Mouse (Mus musculus) lung, embryonic 15.5 days (tissue): ENCODE data around the gene Map6. TPM values are rescaled to one million over a fixed set of nuclear protein-coding genes. Genes with fewer than 3 reads are reported as not detected.

Experiments used
- ATAC-seq: fragments of 200-750 bp; cut with Nextera tagmentation; 2 replicates; pipeline ENCODE4 v1.8.0; 2017; ENCODE audit warnings: moderate number of reproducible peaks, borderline replicate concordance; ENCODE audit not compliant: low FRiP score, low TSS enrichment; ENCODE audit errors: extremely low read depth
- H3K27ac ChIP-seq: fragments of 300-500 bp; sonication (generic); 2 replicates; pipeline ENCODE4 v1.5.1; 2015; ENCODE audit warnings: moderate library complexity, mild to moderate bottlenecking, inconsistent platforms
- H3K27me3 ChIP-seq: fragments of 300-500 bp; sonication (generic); 2 replicates; pipeline ENCODE4 v1.6.1; 2015; ENCODE audit warnings: inconsistent platforms
- H3K36me3 ChIP-seq: fragments of 300-500 bp; sonication (generic); 2 replicates; pipeline ENCODE4 v1.6.1; 2015; ENCODE audit warnings: inconsistent platforms
- H3K4me1 ChIP-seq: fragments of 300-500 bp; sonication (generic); 2 replicates; pipeline ENCODE4 v1.6.1; 2015; ENCODE audit warnings: inconsistent platforms
- H3K4me2 ChIP-seq: fragments of 300-500 bp; sonication (generic); 2 replicates; pipeline ENCODE4 v1.6.1; 2015; ENCODE audit warnings: inconsistent platforms, mild to moderate bottlenecking, moderate library complexity
- H3K4me3 ChIP-seq: fragments of 300-500 bp; sonication (generic); 2 replicates; pipeline ENCODE4 v1.5.1; 2015; ENCODE audit warnings: mild to moderate bottlenecking, inconsistent platforms
- H3K9ac ChIP-seq: fragments of 300-500 bp; sonication (generic); 2 replicates; pipeline ENCODE4 v1.6.1; 2015; ENCODE audit warnings: inconsistent platforms
- H3K9me3 ChIP-seq: fragments of 300-500 bp; sonication (generic); 2 replicates; pipeline ENCODE4 v1.6.1; 2016; ENCODE audit warnings: inconsistent platforms
- WGBS: fragments of 180-500 bp; shearing (Covaris S2); methylation state at CpG from one replicate; pipeline ENCODE4 v1.1.7; 2015; 5-methylcytosine and 5-hydroxymethylcytosine counted together
- polyA plus RNA-seq: library from polyadenylated mRNA; unstranded; fragments of >200 nt; fragmentation: Nextera tagmentation; extraction: Ambion mirVana; gene quantifications from 2 replicates; pipeline ENCODE4 v1.2.1, GENCODE M21; 2015

Gene Map6
- polyA plus RNA-seq, 1 experiment from 2014 or later = 3.5 TPM

DNA sequence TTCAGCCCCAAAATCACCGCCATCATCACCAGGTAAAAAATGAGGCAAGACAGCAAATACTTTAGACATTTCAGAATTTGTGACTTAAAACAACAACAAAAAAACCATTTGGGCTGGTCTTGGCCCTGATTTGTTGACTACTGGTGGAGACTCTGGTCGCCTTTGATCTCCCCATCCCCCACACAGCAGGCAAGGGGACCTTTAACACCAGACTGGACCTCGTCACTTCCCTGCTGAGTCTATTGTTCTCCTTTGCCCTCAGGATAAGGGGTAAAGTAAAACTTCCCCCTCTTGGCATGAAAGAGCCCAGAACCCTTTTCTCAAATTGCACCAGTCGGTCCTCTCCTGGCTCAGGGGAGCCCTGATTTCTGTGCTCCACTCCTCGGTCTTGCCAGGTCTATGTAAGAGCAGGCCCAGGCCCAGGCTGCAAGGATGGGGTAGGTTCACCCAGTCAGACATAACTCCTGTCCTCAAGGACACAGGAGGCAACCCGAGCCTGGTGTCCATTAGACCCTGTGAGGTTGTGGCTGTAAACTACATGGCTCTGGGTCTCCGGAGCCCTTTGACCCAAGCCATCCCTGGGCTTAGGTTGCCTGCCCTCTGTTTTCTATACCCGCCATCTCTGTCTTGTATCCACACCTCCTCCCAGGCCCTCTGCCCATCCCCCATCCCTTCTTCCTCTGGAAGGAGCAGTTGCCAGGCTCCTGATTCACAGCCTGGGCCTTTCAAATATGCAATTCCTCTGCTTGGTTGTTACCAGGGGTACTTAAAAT lies 30.2 kb upstream of the Map6 start:
- Histone ChIP-seq H3K9ac (no peak overlapping the region), H3K27ac (no peak overlapping the region)

DNA sequence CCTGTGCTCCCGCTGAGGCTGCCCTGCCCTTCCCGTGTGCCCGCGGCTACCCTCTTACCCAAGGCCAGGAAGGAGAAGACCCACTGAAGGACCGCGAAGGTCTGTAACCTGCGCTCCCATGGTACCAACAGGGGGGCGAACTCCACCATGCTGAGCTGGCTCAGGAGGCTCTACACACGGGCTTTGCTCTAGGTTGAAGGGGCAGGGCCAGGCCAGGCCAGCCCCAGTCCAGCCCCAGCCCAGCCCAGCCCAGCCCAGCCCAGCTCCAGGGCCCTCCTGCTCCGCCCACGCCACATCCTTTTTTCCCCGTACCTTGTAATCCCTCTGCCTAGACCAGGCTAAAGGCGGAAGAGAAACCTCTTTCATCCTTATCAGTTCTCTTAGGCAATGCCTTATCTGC lies 28.8 kb upstream of the Map6 start, which contains the start of gene Mogat2:
Gene Mogat2, minus strand, starts transcription at position 203 of the 400 bp plus-strand sequence.
- Histone ChIP-seq H3K4me3 (peak within 1 kb of the TSS; percentile 19), H3K4me1 (peaks cover 15% of the 10 kb centered on the region), H3K27ac (no peak within 1 kb of the TSS), H3K36me3 (no peaks in the 10 kb centered on the region), H3K9ac (no peak within 1 kb of the TSS), H3K4me2 (peak within 1 kb of the TSS; percentile 53), H3K9me3 (no peaks in the 10 kb centered on the region), H3K27me3 (peaks cover 8% of the 10 kb centered on the region; the same call in 1 of the 2 replicates)
- 5% methylated on average over 13 of the region's 13 CpGs for WGBS
- peak; percentile 73; the same call in 1 of the 2 replicates for ATAC-seq

More for the DNA sequence above, 30.2 kb upstream of the Map6 start:
- Histone ChIP-seq H3K27me3 (peaks cover 8% of the 10 kb centered on the region; the same call in 1 of the 2 replicates), H3K4me1 (peaks cover 15% of the 10 kb centered on the region), H3K36me3 (no peaks in the 10 kb centered on the region), H3K4me2 (no peak overlapping the region), H3K9me3 (no peaks in the 10 kb centered on the region), H3K4me3 (no peak overlapping the region)
- 48% methylated on average over 8 of the region's 8 CpGs for WGBS
- ATAC-seq = no peak

DNA sequence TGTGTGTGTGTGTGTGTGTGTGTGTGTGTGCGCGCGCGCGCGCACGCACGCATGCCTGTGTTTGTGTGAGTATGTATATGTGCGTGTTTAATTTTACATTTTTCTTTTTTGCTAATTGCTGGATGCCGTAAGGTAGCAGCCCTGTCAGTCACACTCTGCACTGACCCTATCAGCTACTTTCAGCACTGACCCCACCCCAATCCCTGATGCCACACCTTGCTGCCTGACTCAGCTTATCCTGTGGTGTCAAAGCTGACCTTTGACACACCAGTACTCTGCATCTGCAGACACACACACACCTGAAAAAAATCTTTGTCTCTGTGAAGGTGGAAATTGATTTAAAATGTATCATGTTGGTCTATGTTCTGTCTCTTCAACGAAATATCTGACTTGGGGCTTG lies 25.1 kb upstream of the Map6 start:
- peaks cover 9% of the 10 kb centered on the region for H3K4me1 ChIP-seq
- H3K36me3 ChIP-seq = no peaks in the 10 kb centered on the region
- no peak overlapping the region for H3K9ac ChIP-seq
- H3K27ac ChIP-seq = no peak overlapping the region
- no peak overlapping the region for H3K4me3 ChIP-seq
- H3K27me3 ChIP-seq = peaks cover 11% of the 10 kb centered on the region; the same call in 1 of the 2 replicates
- ATAC-seq = no peak
- H3K4me2 ChIP-seq = no peak overlapping the region
- WGBS = 90% methylated on average over 11 of the region's 11 CpGs
- H3K9me3 ChIP-seq = no peaks in the 10 kb centered on the region

DNA sequence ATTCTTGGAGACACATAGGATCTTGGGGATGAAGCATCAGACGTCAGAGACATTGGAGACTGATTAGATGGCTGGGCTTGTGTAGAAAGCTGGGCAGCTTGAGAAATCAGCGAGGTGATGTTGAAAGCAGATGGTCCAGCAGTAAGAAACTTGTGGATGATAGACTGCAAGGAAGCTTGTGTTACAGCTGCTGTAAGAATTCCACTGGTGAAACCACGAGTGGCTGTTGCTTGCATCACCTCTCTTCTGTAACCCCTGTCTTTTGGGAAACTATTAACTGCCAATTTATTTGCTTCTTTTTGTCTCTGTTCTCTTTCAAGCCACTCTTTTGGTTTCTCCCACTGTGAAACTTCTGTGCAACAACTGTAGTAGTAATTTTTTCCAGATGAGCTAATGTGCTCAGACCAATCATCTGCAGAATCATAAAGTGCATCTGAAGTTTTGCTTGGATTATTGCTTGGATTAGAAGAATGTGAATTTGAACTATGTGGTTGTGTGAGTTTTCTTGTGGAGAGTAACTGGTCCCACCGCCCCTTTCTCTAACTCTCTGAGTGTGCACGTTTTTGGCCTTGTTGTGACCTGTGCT lies 19.0 kb upstream of the Map6 start:
- 36% methylated on average over 5 of the region's 5 CpGs for WGBS
- Histone ChIP-seq H3K27ac (no peak overlapping the region), H3K4me3 (no peak overlapping the region), H3K4me1 (no peaks in the 10 kb centered on the region), H3K9ac (no peak overlapping the region), H3K4me2 (no peak overlapping the region), H3K36me3 (no peaks in the 10 kb centered on the region), H3K27me3 (peaks cover 21% of the 10 kb centered on the region), H3K9me3 (no peaks in the 10 kb centered on the region)
- no peak for ATAC-seq

DNA sequence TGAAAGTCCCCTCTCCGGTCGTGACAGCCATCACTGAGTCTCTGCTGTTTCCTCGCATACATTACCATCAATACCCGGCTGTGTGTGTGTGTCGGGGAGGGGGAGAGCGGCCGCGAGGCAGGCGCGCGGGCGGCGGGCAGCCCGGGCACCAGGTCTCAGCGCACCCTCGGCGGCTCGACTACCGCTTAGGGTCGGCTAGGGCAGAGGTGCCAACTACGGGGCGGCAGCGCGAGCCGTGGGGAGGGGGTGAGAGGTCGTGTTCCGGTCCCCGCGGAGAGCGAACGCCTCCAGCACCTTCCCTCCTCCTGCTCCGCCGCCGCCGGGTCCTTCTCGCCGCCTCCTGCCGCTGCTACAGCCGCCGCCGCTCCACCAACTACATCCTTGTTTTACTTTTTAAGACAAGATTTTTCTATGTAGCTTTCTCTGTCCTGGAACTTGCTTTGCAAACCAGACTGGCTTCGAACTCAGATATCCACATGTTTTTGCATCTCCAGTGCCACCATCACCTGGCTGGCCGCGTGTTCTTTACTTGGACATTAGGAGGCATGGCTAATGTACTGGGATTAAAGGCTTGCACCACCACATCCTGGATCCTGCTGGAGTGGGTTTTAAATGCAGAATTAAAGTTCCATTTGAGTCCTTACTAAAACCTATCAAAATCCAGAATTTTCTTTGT lies 18.2 kb upstream of the Map6 start:
- H3K4me1 ChIP-seq = no peaks in the 10 kb centered on the region
- H3K36me3 ChIP-seq = no peaks in the 10 kb centered on the region
- ATAC-seq = peak; percentile 57; the same call in 1 of the 2 replicates
- no peaks in the 10 kb centered on the region for H3K9me3 ChIP-seq
- H3K4me2 ChIP-seq = peak overlapping the region; percentile 81
- H3K27me3 ChIP-seq = peaks cover 21% of the 10 kb centered on the region
- peak overlapping the region; percentile 37 for H3K4me3 ChIP-seq
- WGBS = under 1% methylated on average over 39 of the region's 44 CpGs
- no peak overlapping the region for H3K27ac ChIP-seq
- peak overlapping the region; percentile 24; the same call in 1 of the 2 replicates for H3K9ac ChIP-seq

DNA sequence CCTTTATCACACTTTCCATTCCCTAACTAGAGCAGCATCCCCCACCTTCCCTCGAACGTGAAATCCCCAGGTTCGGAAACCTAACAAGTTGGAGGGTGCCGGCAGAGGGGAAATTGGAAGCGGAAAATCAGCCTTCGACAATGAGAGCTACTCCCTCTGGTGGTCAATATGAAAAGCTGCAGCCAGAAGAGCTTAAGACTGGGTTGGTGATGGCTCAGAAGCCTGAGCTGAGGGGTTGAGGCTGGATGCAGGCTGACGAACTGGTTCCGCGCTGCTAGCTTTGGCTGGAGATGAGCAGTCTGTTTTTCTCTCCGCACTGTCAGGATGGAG lies 17.7 kb upstream of the Map6 start:
- H3K9ac ChIP-seq = no peak overlapping the region

DNA sequence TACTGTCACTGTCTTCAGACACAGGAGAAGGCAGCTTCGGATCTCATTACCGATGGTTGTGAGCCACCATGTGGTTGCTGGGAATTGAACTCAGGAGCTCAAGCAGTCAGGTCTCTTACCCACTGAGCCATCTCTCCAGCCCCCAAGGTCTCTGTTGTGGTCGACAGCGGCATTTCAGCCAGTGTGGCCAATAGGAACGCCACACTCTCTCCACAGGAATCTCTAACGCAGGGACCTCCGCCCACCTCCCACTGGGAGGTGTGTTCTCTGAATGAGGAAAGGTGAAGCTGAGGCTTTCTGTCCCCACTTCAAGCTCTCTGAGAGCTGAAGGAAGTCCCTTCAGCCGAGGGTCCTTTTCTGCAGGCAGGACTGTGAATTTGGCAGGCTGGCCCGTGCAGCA lies 16.9 kb upstream of the Map6 start:
- Histone ChIP-seq H3K4me3 (no peak overlapping the region), H3K27me3 (peaks cover 21% of the 10 kb centered on the region), H3K4me1 (no peaks in the 10 kb centered on the region), H3K4me2 (no peak overlapping the region), H3K27ac (no peak overlapping the region), H3K9ac (no peak overlapping the region), H3K36me3 (no peaks in the 10 kb centered on the region), H3K9me3 (no peaks in the 10 kb centered on the region)
- 32% methylated on average over 9 of the region's 9 CpGs for WGBS
- ATAC-seq = no peak

More for the DNA sequence above, 17.7 kb upstream of the Map6 start:
- Histone ChIP-seq H3K4me3 (peak overlapping the region; percentile 37), H3K36me3 (no peaks in the 10 kb centered on the region), H3K27ac (no peak overlapping the region), H3K9me3 (no peaks in the 10 kb centered on the region), H3K4me2 (peak overlapping the region; percentile 81), H3K4me1 (no peaks in the 10 kb centered on the region), H3K27me3 (peaks cover 21% of the 10 kb centered on the region)
- ATAC-seq = peak; percentile 55; the same call in 1 of the 2 replicates
- WGBS = under 1% methylated on average over 10 of the region's 10 CpGs

DNA sequence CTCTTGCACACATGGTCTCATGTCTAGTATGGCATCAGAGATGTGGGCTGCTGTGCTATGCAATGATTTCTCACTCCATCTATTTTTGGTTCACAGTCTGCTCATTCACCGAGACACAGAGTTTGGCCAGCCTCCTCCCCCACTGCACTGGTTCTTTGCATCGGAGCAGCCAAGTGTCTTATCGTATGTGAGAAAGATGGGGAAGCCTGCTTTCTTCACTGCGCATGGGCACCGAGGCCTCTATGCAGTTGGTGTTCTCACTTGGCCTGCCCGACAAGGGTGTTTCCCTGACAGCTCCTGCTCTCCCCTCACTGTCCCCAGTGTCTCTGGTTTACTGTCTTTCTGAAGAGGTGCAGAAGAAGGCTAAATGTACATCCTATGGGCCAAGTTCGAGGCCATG lies 12.2 kb upstream of the Map6 start:
- H3K9ac ChIP-seq = no peak overlapping the region
- no peak overlapping the region for H3K4me2 ChIP-seq
- no peaks in the 10 kb centered on the region for H3K4me1 ChIP-seq
- H3K4me3 ChIP-seq = no peak overlapping the region
- ATAC-seq = no peak
- H3K27me3 ChIP-seq = peaks cover 6% of the 10 kb centered on the region; the same call in 1 of the 2 replicates
- no peak overlapping the region for H3K27ac ChIP-seq
- H3K36me3 ChIP-seq = no peaks in the 10 kb centered on the region
- H3K9me3 ChIP-seq = no peaks in the 10 kb centered on the region
- 56% methylated on average over 7 of the region's 7 CpGs for WGBS

DNA sequence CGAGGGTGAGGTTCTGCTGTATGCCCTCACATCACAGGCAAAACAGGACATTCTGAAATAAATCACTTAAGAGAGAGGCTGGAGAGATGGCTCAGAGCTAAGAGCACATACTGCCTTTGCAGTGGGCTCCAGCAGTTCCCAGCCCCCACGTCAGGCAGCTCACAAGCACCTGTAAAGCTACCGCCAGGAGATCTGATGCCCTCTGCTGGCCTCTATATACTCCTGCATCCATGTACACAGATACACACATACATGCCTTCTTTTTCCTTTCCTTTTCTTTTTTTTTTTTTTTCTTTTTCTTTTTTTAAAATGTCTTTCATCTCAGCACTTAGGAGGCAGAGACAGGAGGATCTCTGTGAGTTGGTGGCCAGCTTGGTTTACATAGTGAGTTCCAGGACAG lies 5.3 kb upstream of the Map6 start:
- Histone ChIP-seq H3K27me3 (peaks cover 22% of the 10 kb centered on the region), H3K36me3 (no peaks in the 10 kb centered on the region), H3K9me3 (no peaks in the 10 kb centered on the region), H3K27ac (no peak overlapping the region), H3K4me3 (no peak overlapping the region), H3K4me2 (no peak overlapping the region), H3K4me1 (no peaks in the 10 kb centered on the region), H3K9ac (no peak overlapping the region)
- ATAC-seq = no peak
- 51% methylated on average over 3 of the region's 3 CpGs for WGBS

DNA sequence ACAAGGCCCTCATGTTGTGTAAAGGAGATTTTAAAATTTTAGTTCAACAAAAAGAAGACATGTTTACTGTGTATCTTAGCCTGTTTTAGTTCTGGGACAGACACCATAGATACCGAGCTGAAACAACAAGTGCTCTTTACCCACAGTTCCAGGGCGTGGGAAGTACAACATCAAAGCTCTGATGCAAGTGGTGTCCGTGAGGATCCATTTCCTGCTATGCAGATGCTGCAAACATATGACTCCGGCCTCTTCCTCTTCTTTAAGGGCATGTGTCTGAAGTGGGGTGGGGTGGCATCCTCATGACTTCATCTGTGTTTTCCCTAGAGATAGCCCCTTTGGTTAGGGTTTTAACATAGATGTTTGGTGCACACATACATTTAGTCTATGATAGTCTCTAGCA lies 3.7 kb upstream of the Map6 start:
- peaks cover 13% of the 10 kb centered on the region for H3K4me1 ChIP-seq
- no peaks in the 10 kb centered on the region for H3K36me3 ChIP-seq
- H3K9ac ChIP-seq = no peak overlapping the region
- H3K27me3 ChIP-seq = peaks cover 38% of the 10 kb centered on the region
- ATAC-seq = no peak
- no peak overlapping the region for H3K27ac ChIP-seq
- H3K4me3 ChIP-seq = no peak overlapping the region
- H3K9me3 ChIP-seq = no peaks in the 10 kb centered on the region
- no peak overlapping the region for H3K4me2 ChIP-seq
- WGBS = 44% methylated on average over 4 of the region's 4 CpGs

DNA sequence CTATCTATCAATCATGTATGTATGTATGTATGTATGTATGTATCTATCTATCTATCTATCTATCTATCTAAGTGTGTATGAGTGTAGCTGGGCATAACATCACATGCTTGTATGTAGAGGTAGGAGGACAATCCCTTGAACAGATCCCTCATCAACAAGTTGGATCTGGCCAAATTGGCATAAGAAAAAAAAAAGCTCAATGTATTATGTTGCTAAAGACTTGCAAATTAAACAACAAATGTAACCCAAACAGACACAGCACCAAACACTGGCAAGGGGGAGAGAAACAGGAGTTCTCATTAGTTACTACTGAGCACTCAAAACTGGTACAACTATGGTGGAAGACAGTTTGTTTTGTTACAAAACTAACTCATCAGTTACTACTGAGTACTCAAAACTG lies 2.6 kb upstream of the Map6 start:
- H3K9ac ChIP-seq = no peak overlapping the region
- H3K27me3 ChIP-seq = peaks cover 49% of the 10 kb centered on the region
- ATAC-seq = no peak

More for the DNA sequence above, 2.6 kb upstream of the Map6 start:
- Histone ChIP-seq H3K36me3 (no peaks in the 10 kb centered on the region), H3K27ac (no peak overlapping the region), H3K4me3 (no peak overlapping the region), H3K9me3 (no peaks in the 10 kb centered on the region), H3K4me2 (no peak overlapping the region), H3K4me1 (peaks cover 24% of the 10 kb centered on the region)
